Mouse (Mus musculus): Measurements from ENCODE around the gene Psmd2. TPM values are rescaled to one million over a fixed set of nuclear protein-coding genes. Genes with fewer than 3 reads are reported as not detected.

The Psmd2 gene
- polyA plus RNA-seq, 1 experiment from 2014 or later = 352 TPM

- H3K9ac ChIP-seq = no peak overlapping the region
- H3K36me3 ChIP-seq (ENCODE audit: insufficient read depth) = no peaks in the 10 kb centered on the region
- H3K9me3 ChIP-seq (ENCODE audit: low read depth, low read length) = no peaks in the 10 kb centered on the region
- H3K4me3 ChIP-seq (ENCODE audit: low read depth, low read length) = peak overlapping the region; percentile 80
- TF ChIP-seq CTCF (IDR thresholded peaks at IDR 0.05; ENCODE audit: low read depth) = no peak
- WGBS = under 1% methylated on average over 9 of the region's 9 CpGs
- H3K4me2 ChIP-seq = peak overlapping the region; percentile 99
- H3K27me3 ChIP-seq (ENCODE audit: insufficient read depth, low read length) = peaks cover 39% of the 10 kb centered on the region
- peaks cover 3% of the 10 kb centered on the region for H3K4me1 ChIP-seq (ENCODE audit: insufficient read depth)
- H3K27ac ChIP-seq (ENCODE audit: low read depth) = no peak overlapping the region
- no peak for DNase-seq
- no peak for ATAC-seq (ENCODE audit: insufficient read depth)
Observed at GRCm38 (mm10) chr16:20620399-20620735, 31.1 kb upstream of the Psmd2 start.

- H3K36me3 ChIP-seq (ENCODE audit: insufficient read depth) = no peaks in the 10 kb centered on the region
- H3K27ac ChIP-seq (ENCODE audit: low read depth) = no peak overlapping the region
- peak overlapping the region; percentile 65 for H3K9ac ChIP-seq
- no peak for DNase-seq
- ATAC-seq (ENCODE audit: insufficient read depth) = peak; percentile 3; the same call in 1 of the 2 replicates
- peak overlapping the region; percentile 99 for H3K4me2 ChIP-seq
- no peak for TF ChIP-seq CTCF (IDR thresholded peaks at IDR 0.05; ENCODE audit: low read depth)
- peaks cover 39% of the 10 kb centered on the region for H3K27me3 ChIP-seq (ENCODE audit: insufficient read depth, low read length)
- WGBS = under 1% methylated on average over 32 of the region's 32 CpGs
- H3K4me3 ChIP-seq (ENCODE audit: low read depth, low read length) = peak overlapping the region; percentile 80
- no peaks in the 10 kb centered on the region for H3K9me3 ChIP-seq (ENCODE audit: low read depth, low read length)
- H3K4me1 ChIP-seq (ENCODE audit: insufficient read depth) = peaks cover 3% of the 10 kb centered on the region
Observed at GRCm38 (mm10) chr16:20620751-20621190, 30.7 kb upstream of the Psmd2 start.

- ATAC-seq (ENCODE audit: insufficient read depth) = peak; percentile 64
- Histone ChIP-seq H3K36me3 (ENCODE audit: insufficient read depth) (no peaks in the 10 kb centered on the region), H3K4me3 (ENCODE audit: low read depth, low read length) (peak within 1 kb of the TSS; percentile 80), H3K27me3 (ENCODE audit: insufficient read depth, low read length) (peaks cover 39% of the 10 kb centered on the region), H3K9ac (peak within 1 kb of the TSS; percentile 65), H3K4me2 (peak within 1 kb of the TSS; percentile 99), H3K27ac (ENCODE audit: low read depth) (peak within 1 kb of the TSS; percentile 50; the same call in 1 of the 2 replicates), H3K4me1 (ENCODE audit: insufficient read depth) (peaks cover 3% of the 10 kb centered on the region), H3K9me3 (ENCODE audit: low read depth, low read length) (no peaks in the 10 kb centered on the region)
- no peak for TF ChIP-seq CTCF (IDR thresholded peaks at IDR 0.05; ENCODE audit: low read depth)
- peak; percentile 69 for DNase-seq
- WGBS = under 1% methylated on average over 70 of the region's 92 CpGs
Observed at GRCm38 (mm10) chr16:20621191-20621990, 30.1 kb upstream of the Psmd2 start, which contains the start of gene Camk2n2. Gene Camk2n2 (minus strand): TSS chr16:20621287.

- Histone ChIP-seq H3K9ac (peak overlapping the region; percentile 65), H3K27me3 (ENCODE audit: insufficient read depth, low read length) (peaks cover 39% of the 10 kb centered on the region), H3K4me2 (peak overlapping the region; percentile 99), H3K9me3 (ENCODE audit: low read depth, low read length) (no peaks in the 10 kb centered on the region), H3K27ac (ENCODE audit: low read depth) (peak overlapping the region; percentile 30; the same call in 1 of the 2 replicates), H3K4me1 (ENCODE audit: insufficient read depth) (peaks cover 3% of the 10 kb centered on the region), H3K36me3 (ENCODE audit: insufficient read depth) (no peaks in the 10 kb centered on the region), H3K4me3 (ENCODE audit: low read depth, low read length) (peak overlapping the region; percentile 80)
- peak; percentile 70 for ATAC-seq (ENCODE audit: insufficient read depth)
- TF ChIP-seq CTCF (IDR thresholded peaks at IDR 0.05; ENCODE audit: low read depth) = no peak
- DNase-seq = peak; percentile 85
- WGBS = under 1% methylated on average over 37 of the region's 37 CpGs
Observed at GRCm38 (mm10) chr16:20621991-20622685, 29.3 kb upstream of the Psmd2 start.

- H3K27ac ChIP-seq (ENCODE audit: low read depth) = no peak overlapping the region
- TF ChIP-seq CTCF (IDR thresholded peaks at IDR 0.05; ENCODE audit: low read depth) = no peak
- H3K4me1 ChIP-seq (ENCODE audit: insufficient read depth) = peaks cover 3% of the 10 kb centered on the region
- DNase-seq (no peak), ATAC-seq (ENCODE audit: insufficient read depth) (no peak)
- WGBS = 37% methylated on average over 2 of the region's 2 CpGs
- H3K4me2 ChIP-seq = 0 out of 2 replicates have a peak overlapping the region, but pooled peaks have one; percentile 99
- H3K4me3 ChIP-seq (ENCODE audit: low read depth, low read length) = no peak overlapping the region
- H3K9me3 ChIP-seq (ENCODE audit: low read depth, low read length) = no peaks in the 10 kb centered on the region
- H3K36me3 ChIP-seq (ENCODE audit: insufficient read depth) = no peaks in the 10 kb centered on the region
- H3K9ac ChIP-seq = no peak overlapping the region
- H3K27me3 ChIP-seq (ENCODE audit: insufficient read depth, low read length) = peaks cover 39% of the 10 kb centered on the region
Observed at GRCm38 (mm10) chr16:20623211-20623610, 28.2 kb upstream of the Psmd2 start.

GRCm38 (mm10) chr16:20628871-20629391 is 22.5 kb upstream of the Psmd2 start:
- 57% methylated on average over 11 of the region's 11 CpGs for WGBS
- Histone ChIP-seq H3K36me3 (ENCODE audit: insufficient read depth) (no peaks in the 10 kb centered on the region), H3K27me3 (ENCODE audit: insufficient read depth, low read length) (peaks cover 25% of the 10 kb centered on the region), H3K4me3 (ENCODE audit: low read depth, low read length) (no peak overlapping the region), H3K4me1 (ENCODE audit: insufficient read depth) (no peaks in the 10 kb centered on the region), H3K9me3 (ENCODE audit: low read depth, low read length) (no peaks in the 10 kb centered on the region), H3K9ac (no peak overlapping the region), H3K4me2 (peak overlapping the region; percentile 82), H3K27ac (ENCODE audit: low read depth) (no peak overlapping the region)
- ATAC-seq (ENCODE audit: insufficient read depth) (no peak), DNase-seq (no peak)
- no peak for TF ChIP-seq CTCF (IDR thresholded peaks at IDR 0.05; ENCODE audit: low read depth)

All from lung, embryonic 14.5 days (tissue).